Mouse (Mus musculus) hindbrain, embryonic 14.5 days (tissue): Measurements from ENCODE around the gene Ctnnbip1. TPM values are rescaled to one million over a fixed set of nuclear protein-coding genes. Genes with fewer than 3 reads are reported as not detected.

Experiments
- ATAC-seq: fragments of 200-750 bp; cut with Nextera tagmentation; 2 replicates; pipeline ENCODE4 v1.8.0; 2017; ENCODE audit warnings: moderate number of reproducible peaks, mild to moderate bottlenecking, moderate TSS enrichment, moderate library complexity; ENCODE audit not compliant: low FRiP score
- DNase-seq: peaks from one replicate; pipeline ENCODE4 v3.0.0-alpha.2; 2015; ENCODE audit warnings: low spot score
- H3K27ac ChIP-seq: fragments of 300-500 bp; sonication (generic); 2 replicates; pipeline ENCODE4 v1.5.1; 2014; ENCODE audit warnings: mild to moderate bottlenecking, moderate library complexity
- H3K27me3 ChIP-seq: fragments of 300-500 bp; sonication (generic); 2 replicates; pipeline ENCODE4 v1.6.1; 2014; ENCODE audit warnings: mild to moderate bottlenecking, low read length, mixed read lengths; ENCODE audit not compliant: control insufficient read depth, insufficient read depth
- H3K36me3 ChIP-seq: fragments of 300-500 bp; sonication (generic); replicated peaks from 2 replicates; pipeline ENCODE4 v1.6.1; 2014; ENCODE audit not compliant: control insufficient read depth, insufficient read depth
- H3K4me1 ChIP-seq: fragments of 300-500 bp; sonication (generic); replicated peaks from 2 replicates; pipeline ENCODE4 v1.6.1; 2014; ENCODE audit warnings: antibody characterized with exemption, low read length, mixed read lengths; ENCODE audit not compliant: control insufficient read depth, insufficient read depth
- H3K4me2 ChIP-seq: fragments of 300-500 bp; sonication (generic); replicated peaks from 2 replicates; pipeline ENCODE4 v1.6.1; 2014; ENCODE audit warnings: mild to moderate bottlenecking, moderate library complexity
- H3K4me3 ChIP-seq: fragments of 300-500 bp; sonication (generic); replicated peaks from 2 replicates; pipeline ENCODE4 v1.5.1; 2014; ENCODE audit warnings: mild to moderate bottlenecking, low read length
- H3K9ac ChIP-seq: fragments of 300-500 bp; sonication (generic); 2 replicates; pipeline ENCODE4 v1.6.1; 2014
- H3K9me3 ChIP-seq: fragments of 300-500 bp; sonication (generic); 2 replicates; pipeline ENCODE4 v1.6.1; 2016; ENCODE audit warnings: low read length; ENCODE audit not compliant: control insufficient read depth
- WGBS: fragments of 180-500 bp; shearing (Covaris S2); extraction: QIAGEN DNeasy Blood & Tissue Kit; methylation state at CpG from one replicate; pipeline ENCODE4 v1.1.7; 2014; 5-methylcytosine and 5-hydroxymethylcytosine counted together
- polyA plus RNA-seq: library from polyadenylated mRNA; unstranded; fragments of >200 nt; fragmentation: Nextera tagmentation; extraction: Ambion mirVana; gene quantifications from 2 replicates; pipeline ENCODE4 v1.2.1, GENCODE M21; 2014

The Ctnnbip1 gene
- polyA plus RNA-seq, 1 experiment from 2014 or later = 99.0 TPM

DNA sequence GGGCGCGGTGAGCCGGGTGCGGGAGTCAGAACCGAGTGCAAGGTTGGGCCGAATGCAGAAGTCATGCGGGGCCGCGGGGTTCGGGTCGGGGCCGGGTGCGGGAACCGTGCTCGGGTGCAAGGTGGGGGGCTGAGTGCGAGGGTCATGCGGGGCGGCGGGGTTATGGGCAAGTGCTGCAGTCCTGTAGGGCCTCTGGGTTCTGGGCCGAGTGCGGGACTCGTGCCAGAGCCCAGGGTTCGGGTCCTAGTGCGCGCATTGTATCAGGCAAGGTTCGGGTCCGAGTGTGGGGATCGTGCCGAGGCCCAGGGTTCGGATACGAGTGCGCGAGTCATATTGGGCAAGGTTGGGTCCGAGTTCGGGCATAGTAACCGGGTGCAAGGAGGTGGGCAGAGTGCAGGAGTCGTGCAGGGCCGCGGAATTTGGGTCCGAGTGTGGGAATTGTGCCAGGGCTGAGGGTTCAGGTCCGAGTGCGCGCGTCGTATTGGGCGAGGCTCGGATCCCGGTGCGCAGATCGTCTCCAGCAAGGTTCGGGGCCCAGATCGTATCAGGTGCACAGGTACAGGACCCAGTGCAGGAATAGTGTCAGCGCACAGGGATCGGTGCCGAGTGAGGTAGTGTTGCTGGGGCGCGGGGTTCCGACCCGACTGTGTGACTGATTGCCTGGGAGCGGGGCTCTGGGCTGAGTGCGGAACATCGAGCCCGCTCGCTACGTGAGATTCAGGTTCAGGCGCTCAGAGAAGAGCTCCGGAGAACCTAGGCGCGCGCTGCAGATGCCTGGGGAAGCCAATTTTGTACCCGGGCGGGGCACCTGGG is 69.0 kb downstream of the Ctnnbip1 start:
- under 1% methylated on average over 71 of the region's 72 CpGs for WGBS
- Histone ChIP-seq H3K27ac (peak overlapping the region; percentile 92), H3K9me3 (no peaks in the 10 kb centered on the region), H3K9ac (peak overlapping the region; percentile 96), H3K27me3 (no peaks in the 10 kb centered on the region), H3K4me3 (peak overlapping the region; percentile 95), H3K4me2 (peak overlapping the region; percentile 97), H3K36me3 (no peaks in the 10 kb centered on the region), H3K4me1 (peaks cover 16% of the 10 kb centered on the region)
- DNase-seq (no peak), ATAC-seq (peak; percentile 53)

DNA sequence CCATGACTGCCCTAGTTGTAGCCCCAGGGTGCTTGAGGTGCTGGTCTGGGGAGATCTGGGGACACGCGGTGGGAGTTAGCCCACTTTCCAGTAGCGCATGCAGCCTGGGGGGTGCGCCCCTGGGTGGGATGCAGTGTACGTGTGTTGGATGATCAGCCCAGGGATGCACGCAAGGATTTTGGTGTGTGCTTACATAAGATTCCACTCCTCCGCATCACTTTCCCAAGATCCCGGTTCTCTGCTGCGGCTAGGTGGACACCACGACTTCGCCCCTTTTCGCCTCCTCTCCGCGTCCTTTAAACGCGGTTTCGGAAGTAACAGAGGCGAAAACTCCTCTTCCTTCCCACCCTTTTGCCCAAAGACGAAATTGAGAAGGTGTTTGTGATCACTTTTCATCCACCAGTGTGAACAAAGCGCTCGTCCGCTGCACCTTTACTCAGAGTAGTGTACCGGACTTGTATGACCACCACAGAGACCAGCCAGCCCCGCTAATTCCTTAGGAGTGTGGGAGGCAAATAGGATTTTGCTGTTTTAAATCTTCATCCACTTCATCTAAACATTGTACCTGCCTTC is 69.6 kb downstream of the Ctnnbip1 start:
- peak overlapping the region; percentile 92 for H3K27ac ChIP-seq
- 0 out of 2 replicates have a peak, but pooled peaks have one; percentile 18 for ATAC-seq
- peak overlapping the region; percentile 97 for H3K4me2 ChIP-seq
- H3K4me1 ChIP-seq = peaks cover 22% of the 10 kb centered on the region
- 3% methylated on average over 24 of the region's 24 CpGs for WGBS
- H3K9ac ChIP-seq = peak overlapping the region; percentile 96
- DNase-seq = no peak
- peak overlapping the region; percentile 95 for H3K4me3 ChIP-seq
- H3K36me3 ChIP-seq = no peaks in the 10 kb centered on the region
- H3K9me3 ChIP-seq = no peaks in the 10 kb centered on the region
- H3K27me3 ChIP-seq = no peaks in the 10 kb centered on the region

DNA sequence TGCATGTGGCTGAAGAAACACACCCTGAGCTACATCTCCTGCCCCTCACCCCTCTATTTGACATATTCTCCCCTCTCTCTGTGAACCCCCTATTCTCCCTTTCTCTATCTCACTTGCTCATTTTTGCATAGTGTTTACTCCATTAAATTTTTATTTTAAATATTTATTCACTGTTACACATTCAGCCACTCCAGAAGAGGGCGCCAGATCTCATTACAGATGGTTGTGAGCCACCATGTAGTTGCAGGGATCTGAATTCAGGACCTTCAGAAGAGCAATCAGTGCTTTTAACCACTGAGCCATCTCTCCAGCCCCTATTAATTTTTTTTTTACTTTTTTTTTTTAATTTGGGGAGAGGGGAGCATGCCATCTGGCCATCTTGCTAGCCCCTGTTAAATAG is 72.2 kb downstream of the Ctnnbip1 start:
- H3K36me3 ChIP-seq = no peaks in the 10 kb centered on the region
- ATAC-seq (no peak), DNase-seq (no peak)
- H3K9ac ChIP-seq = no peak overlapping the region
- no peak overlapping the region for H3K4me2 ChIP-seq
- WGBS = 89% methylated on average over 1 of the region's 1 CpGs
- H3K9me3 ChIP-seq = no peaks in the 10 kb centered on the region
- H3K27ac ChIP-seq = no peak overlapping the region
- no peaks in the 10 kb centered on the region for H3K27me3 ChIP-seq
- H3K4me3 ChIP-seq = no peak overlapping the region
- H3K4me1 ChIP-seq = peaks cover 25% of the 10 kb centered on the region

DNA sequence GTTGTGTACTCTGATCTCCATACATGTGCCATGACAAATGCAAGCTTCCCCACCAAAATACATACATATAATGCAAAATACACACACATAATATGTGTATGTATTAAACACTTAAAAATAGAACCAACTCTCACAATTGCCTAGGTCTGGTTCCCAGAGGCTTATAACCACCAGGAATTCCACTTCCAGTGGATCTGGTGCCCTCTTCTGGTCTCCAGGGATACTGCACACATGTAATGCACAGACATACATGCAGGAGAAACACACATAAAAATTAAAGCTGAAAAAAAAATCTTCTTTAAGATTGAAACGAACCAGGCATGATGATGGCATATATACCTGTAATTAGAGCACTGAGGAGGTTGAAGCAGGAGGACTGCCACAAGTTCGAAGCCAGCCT is 73.5 kb downstream of the Ctnnbip1 start:
- no peak overlapping the region for H3K4me3 ChIP-seq
- H3K27me3 ChIP-seq = no peaks in the 10 kb centered on the region
- H3K27ac ChIP-seq = no peak overlapping the region
- DNase-seq = no peak
- H3K4me2 ChIP-seq = no peak overlapping the region
- no peak overlapping the region for H3K9ac ChIP-seq
- no peaks in the 10 kb centered on the region for H3K36me3 ChIP-seq
- no peak for ATAC-seq
- H3K9me3 ChIP-seq = no peaks in the 10 kb centered on the region
- 88% methylated on average over 2 of the region's 2 CpGs for WGBS
- H3K4me1 ChIP-seq = peaks cover 25% of the 10 kb centered on the region

DNA sequence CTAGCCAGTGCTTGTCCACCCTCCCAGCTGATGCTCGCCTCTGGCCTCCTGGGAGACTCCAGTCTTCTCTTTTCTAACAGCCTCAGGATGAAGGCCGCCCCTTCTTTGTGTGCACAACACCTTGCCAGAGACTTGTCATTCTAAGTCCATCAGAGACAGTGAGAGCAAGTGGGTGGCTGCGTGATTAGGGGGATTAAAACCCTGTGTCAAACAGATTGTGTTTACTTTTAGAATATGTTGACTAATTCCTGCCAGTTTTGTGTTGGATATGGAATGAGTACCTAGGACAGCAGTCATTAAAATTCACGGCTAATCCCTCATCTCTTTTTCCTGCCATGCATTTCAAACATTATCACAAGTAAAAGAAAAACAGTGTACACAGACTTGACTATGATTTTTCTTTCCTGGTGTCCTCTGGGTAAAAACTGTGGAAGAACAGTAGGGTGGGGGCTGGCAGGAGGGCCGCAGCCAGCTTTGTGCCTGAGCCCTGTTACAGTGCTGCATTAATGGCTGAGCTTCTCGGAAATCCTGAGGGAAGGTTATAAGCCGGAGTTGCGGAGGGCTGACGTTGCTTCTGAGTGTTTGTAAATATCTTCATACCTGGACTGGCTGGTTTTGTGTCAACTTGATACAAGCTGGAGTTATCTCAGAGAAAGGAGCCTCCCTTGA is 77.0 kb downstream of the Ctnnbip1 start:
- Histone ChIP-seq H3K27ac (no peak overlapping the region; the same call in 1 of the 2 replicates), H3K36me3 (no peaks in the 10 kb centered on the region), H3K9ac (no peak overlapping the region), H3K27me3 (no peaks in the 10 kb centered on the region), H3K4me3 (no peak overlapping the region), H3K9me3 (no peaks in the 10 kb centered on the region), H3K4me2 (no peak overlapping the region), H3K4me1 (peaks cover 10% of the 10 kb centered on the region; the same call in 1 of the 2 replicates)
- DNase-seq (no peak), ATAC-seq (no peak)
- WGBS = 64% methylated on average over 9 of the region's 9 CpGs

DNA sequence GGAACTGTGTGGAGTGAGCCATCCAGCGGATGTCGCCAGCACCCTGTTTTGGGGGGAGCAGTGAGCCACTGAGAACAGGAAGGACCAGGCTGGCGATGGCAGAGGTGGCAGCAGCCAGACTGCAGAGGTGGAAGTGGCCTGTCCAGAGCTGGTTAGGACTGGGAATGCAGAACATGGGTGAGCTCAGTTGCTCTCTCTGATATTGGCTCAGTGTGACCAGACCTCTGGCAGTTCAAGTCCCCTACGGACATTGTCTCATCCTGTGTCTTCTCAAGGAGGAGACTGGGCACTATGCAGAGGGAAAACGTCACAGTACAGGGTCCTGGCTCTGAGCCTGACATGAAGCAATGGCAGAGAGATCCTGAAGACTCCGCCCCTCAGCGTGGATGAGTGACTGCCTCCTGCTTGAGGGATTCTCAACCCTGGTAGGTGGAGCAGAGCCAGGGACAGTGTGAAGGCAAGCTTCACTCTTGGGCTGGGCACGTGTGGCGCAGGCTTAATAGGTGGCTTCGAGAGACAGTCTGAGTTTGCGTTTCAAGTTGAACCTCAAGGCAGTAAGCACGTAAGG is 79.7 kb downstream of the Ctnnbip1 start:
- no peak for ATAC-seq

DNA sequence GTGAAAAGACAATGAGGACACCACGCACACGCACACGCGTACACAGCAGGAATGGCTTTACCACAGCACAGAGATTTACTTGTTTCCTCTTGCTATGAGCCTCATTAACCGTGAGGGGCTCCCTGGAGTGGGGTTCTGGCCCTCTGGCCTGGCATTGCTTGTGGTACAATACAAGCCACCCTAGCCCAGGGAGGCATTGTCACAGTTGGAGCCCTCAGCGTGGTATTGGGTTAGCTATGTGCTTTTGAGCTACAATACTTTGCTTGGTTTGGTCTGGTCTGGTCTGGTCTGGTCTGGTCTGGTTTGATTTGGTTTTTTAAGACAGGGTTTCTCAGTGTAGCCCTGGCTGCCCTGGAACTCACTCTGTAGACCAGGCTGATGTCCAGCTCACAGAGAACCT is 81.5 kb downstream of the Ctnnbip1 start:
- Histone ChIP-seq H3K4me1 (0 out of 2 replicates have a peak, but pooled peaks cover 3% of the 10 kb centered on the region), H3K36me3 (no peaks in the 10 kb centered on the region), H3K9me3 (no peaks in the 10 kb centered on the region), H3K27ac (no peak overlapping the region), H3K4me2 (no peak overlapping the region), H3K27me3 (no peaks in the 10 kb centered on the region), H3K4me3 (no peak overlapping the region), H3K9ac (no peak overlapping the region)
- ATAC-seq (no peak), DNase-seq (no peak)
- 88% methylated on average over 6 of the region's 6 CpGs for WGBS

More for the DNA sequence above, 79.7 kb downstream of the Ctnnbip1 start:
- Histone ChIP-seq H3K27ac (no peak overlapping the region), H3K9me3 (no peaks in the 10 kb centered on the region), H3K4me2 (no peak overlapping the region), H3K36me3 (no peaks in the 10 kb centered on the region), H3K27me3 (no peaks in the 10 kb centered on the region), H3K4me3 (no peak overlapping the region), H3K9ac (no peak overlapping the region), H3K4me1 (0 out of 2 replicates have a peak, but pooled peaks cover 6% of the 10 kb centered on the region)
- DNase-seq = no peak
- 76% methylated on average over 12 of the region's 12 CpGs for WGBS

DNA sequence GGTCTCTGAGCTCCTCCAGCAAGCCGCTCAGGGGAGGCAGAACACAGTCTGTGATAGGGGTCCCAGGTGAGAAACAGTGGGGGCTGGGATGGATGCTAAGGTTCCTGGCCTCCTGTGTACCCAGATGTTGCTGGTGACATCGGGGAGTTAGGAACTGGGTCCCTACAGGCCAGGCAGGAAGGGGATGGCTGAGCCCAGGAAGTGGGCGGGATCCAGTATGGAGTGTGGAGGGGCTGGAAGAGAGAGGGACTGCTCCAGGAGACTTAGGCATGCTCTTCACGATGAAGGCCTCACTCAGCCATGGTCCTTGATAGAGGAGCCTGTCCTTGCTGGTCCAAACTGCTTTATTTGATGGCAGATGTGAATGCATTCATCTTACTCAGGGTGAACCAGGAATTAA is 82.1 kb downstream of the Ctnnbip1 start:
- 87% methylated on average over 4 of the region's 4 CpGs for WGBS
- DNase-seq = no peak
- Histone ChIP-seq H3K4me3 (no peak overlapping the region), H3K9me3 (no peaks in the 10 kb centered on the region), H3K4me2 (no peak overlapping the region), H3K9ac (no peak overlapping the region), H3K27ac (no peak overlapping the region), H3K4me1 (0 out of 2 replicates have a peak, but pooled peaks cover 5% of the 10 kb centered on the region), H3K36me3 (no peaks in the 10 kb centered on the region), H3K27me3 (no peaks in the 10 kb centered on the region)
- no peak for ATAC-seq

DNA sequence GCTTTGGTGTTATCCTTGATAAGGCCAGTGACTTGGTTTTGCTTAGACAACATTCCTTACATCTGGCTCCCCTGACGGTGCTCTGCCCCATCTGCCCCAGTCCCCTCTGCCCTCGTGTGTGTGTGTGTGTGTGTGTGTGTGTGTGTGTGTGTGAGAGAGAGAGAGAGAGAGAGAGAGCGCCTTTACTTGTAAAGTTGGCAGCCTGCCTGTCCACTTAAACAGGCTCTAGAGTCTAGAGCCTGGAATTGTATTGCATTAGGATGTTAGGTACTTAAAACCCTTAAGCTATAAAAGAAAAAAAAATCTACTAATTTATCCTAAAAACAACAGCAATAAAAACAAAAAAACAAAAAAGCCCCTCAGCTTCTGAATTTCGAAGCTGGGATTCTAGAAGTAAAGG is 83.4 kb downstream of the Ctnnbip1 start:
- H3K4me2 ChIP-seq = no peak overlapping the region
- no peak overlapping the region for H3K4me3 ChIP-seq
- H3K27ac ChIP-seq = no peak overlapping the region
- DNase-seq (no peak), ATAC-seq (no peak)
- no peaks in the 10 kb centered on the region for H3K27me3 ChIP-seq
- H3K9ac ChIP-seq = no peak overlapping the region
- no peaks in the 10 kb centered on the region for H3K9me3 ChIP-seq
- H3K4me1 ChIP-seq = peaks cover 17% of the 10 kb centered on the region; the same call in 1 of the 2 replicates
- no peaks in the 10 kb centered on the region for H3K36me3 ChIP-seq
- 33% methylated on average over 4 of the region's 4 CpGs for WGBS
